Mouse (Mus musculus) forebrain, embryonic 11.5 days (tissue): Measurements from ENCODE around the gene Wnt3. TPM values are rescaled to one million over a fixed set of nuclear protein-coding genes. Genes with fewer than 3 reads are reported as not detected.
A peak's percentile ranks its signal among the peaks of the same experiment; 100 is the strongest.

Source experiments
- ATAC-seq: fragments of 200-750 bp; cut with Nextera tagmentation; replicated peaks from 2 replicates; pipeline ENCODE4 v1.8.0; 2017; ENCODE audit warnings: moderate TSS enrichment; ENCODE audit not compliant: low FRiP score
- DNase-seq: peaks from one replicate; pipeline ENCODE4 v3.0.0-alpha.2; 2017; ENCODE audit warnings: low spot score
- H3K27ac ChIP-seq: fragments of 300-500 bp; sonication (generic); 2 replicates; pipeline ENCODE4 v1.5.1; 2014; ENCODE audit warnings: low read depth, low read length
- H3K27me3 ChIP-seq: fragments of 300-500 bp; sonication (generic); 2 replicates; pipeline ENCODE4 v1.6.1; 2014; ENCODE audit warnings: mild to moderate bottlenecking, low read length, mixed read lengths; ENCODE audit not compliant: control insufficient read depth, insufficient read depth
- H3K36me3 ChIP-seq: fragments of 300-500 bp; sonication (generic); 2 replicates; pipeline ENCODE4 v1.6.1; 2014; ENCODE audit warnings: mild to moderate bottlenecking, low read length, moderate library complexity, mixed read lengths; ENCODE audit not compliant: control insufficient read depth, insufficient read depth
- H3K4me1 ChIP-seq: fragments of 300-500 bp; sonication (generic); replicated peaks from 2 replicates; pipeline ENCODE4 v1.6.1; 2014; ENCODE audit warnings: low read length, mixed read lengths; ENCODE audit not compliant: control insufficient read depth, insufficient read depth
- H3K4me2 ChIP-seq: fragments of 300-500 bp; sonication (generic); 2 replicates; pipeline ENCODE4 v1.6.1; 2014; ENCODE audit warnings: low read depth, mild to moderate bottlenecking, low read length, moderate library complexity, mixed read lengths; ENCODE audit not compliant: severe bottlenecking
- H3K4me3 ChIP-seq: fragments of 300-500 bp; sonication (generic); 2 replicates; pipeline ENCODE4 v1.5.1; 2014; ENCODE audit warnings: low read depth, low read length
- H3K9ac ChIP-seq: fragments of 300-500 bp; sonication (generic); 2 replicates; pipeline ENCODE4 v1.6.1; 2014; ENCODE audit warnings: low read length
- H3K9me3 ChIP-seq: fragments of 300-500 bp; sonication (generic); 2 replicates; pipeline ENCODE4 v1.6.1; 2016; ENCODE audit warnings: low read length, mixed read lengths; ENCODE audit not compliant: control insufficient read depth
- WGBS: fragments of 180-500 bp; shearing (Covaris S2); extraction: QIAGEN DNeasy Blood & Tissue Kit; methylation state at CpG from one replicate; pipeline ENCODE4 v1.1.7; 2014; 5-methylcytosine and 5-hydroxymethylcytosine counted together
- polyA plus RNA-seq: library from polyadenylated mRNA; unstranded; fragments of >200 nt; fragmentation: Nextera tagmentation; extraction: Ambion mirVana; gene quantifications from 2 replicates; pipeline ENCODE4 v1.2.1, GENCODE M21; 2014

The Wnt3 gene
- polyA plus RNA-seq, 1 experiment from 2014 or later = 5.7 TPM

DNA sequence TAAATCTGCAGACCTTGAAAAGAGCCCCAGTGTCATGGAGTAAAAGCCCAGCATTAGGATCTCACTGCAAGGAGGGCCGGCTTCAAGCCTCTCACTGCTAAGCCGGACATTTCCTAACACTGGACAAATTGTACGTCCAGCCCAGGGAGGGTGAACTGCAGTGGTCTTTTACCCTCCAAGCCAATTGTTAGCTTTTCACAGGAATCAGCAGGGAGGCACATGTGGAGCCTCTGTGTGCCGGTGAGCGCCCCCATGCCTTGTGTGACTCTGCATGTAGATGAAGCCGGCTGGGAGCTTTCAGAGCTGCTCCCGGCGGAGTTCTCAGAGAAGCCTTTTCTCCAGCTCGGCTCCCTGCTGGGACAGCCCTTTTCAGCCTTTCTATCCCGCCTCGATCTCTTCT is 66.9 kb downstream of the Wnt3 start:
- H3K4me2 ChIP-seq = peak overlapping the region; percentile 41
- peaks cover 17% of the 10 kb centered on the region for H3K4me1 ChIP-seq
- H3K9ac ChIP-seq = peak overlapping the region; percentile 7
- no peaks in the 10 kb centered on the region for H3K27me3 ChIP-seq
- peak; percentile 94 for ATAC-seq
- no peaks in the 10 kb centered on the region; the same call in 1 of the 2 replicates for H3K36me3 ChIP-seq
- H3K9me3 ChIP-seq = no peaks in the 10 kb centered on the region
- WGBS = under 1% methylated on average over 11 of the region's 11 CpGs
- peak overlapping the region; percentile 89 for H3K27ac ChIP-seq
- peak; percentile 91 for DNase-seq
- no peak overlapping the region for H3K4me3 ChIP-seq

DNA sequence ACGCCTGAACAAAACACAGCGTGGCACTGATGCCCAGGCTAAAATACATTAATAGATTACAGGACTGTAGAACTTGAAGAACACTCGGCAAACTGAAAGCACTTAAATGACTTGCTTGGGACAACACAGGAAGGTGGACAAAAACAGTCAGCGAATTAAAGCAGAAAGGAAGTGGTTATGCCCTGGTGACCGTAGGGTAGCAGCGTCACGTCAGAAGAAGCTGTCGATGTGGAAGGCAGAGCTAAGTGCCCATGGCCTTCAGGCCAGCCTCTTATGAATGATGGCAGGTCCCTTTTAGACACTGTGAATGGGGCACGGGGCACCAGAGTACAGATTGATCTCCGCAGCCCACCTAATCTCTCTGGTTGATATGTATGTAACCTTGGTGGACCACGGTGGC is 74.3 kb downstream of the Wnt3 start:
- no peak for DNase-seq
- ATAC-seq = no peak
- H3K27ac ChIP-seq = no peak overlapping the region

DNA sequence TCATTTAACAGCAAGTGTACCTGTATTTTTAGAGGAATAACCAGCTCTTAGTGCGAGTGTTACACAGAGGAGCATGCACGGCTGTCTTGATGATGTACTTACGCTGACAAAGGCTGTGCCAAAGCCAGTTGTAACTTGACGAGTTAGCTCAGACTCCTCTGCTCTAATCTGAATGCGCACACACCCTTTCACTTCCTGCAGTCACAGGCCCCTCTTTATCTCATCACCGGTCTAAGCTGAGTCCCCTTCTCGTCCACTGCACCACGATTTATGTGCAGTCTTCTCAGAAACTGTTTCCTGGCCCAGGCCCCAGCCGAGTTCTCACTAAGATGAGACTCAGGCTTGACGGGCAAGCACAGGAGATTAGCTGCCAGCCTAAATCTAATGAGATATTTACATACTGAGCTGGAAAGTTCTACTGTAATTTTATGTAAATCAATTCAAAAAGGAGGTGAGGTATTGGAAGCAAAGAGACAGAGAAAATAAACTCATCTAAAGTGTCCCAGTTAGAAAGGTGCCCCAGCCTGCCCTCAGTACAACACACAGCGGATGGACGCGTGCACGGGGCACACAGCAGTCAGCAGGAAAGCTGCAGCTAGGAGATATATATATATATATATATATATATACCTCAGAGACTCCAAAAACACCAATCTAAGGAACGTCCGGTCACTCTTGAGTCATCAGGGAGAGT is 78.8 kb downstream of the Wnt3 start:
- Histone ChIP-seq H3K27ac (peak overlapping the region; percentile 37; the same call in 1 of the 2 replicates), H3K4me1 (peaks cover 16% of the 10 kb centered on the region; the same call in 1 of the 2 replicates), H3K36me3 (no peaks in the 10 kb centered on the region), H3K9ac (no peak overlapping the region), H3K9me3 (no peaks in the 10 kb centered on the region), H3K4me2 (no peak overlapping the region), H3K4me3 (no peak overlapping the region), H3K27me3 (no peaks in the 10 kb centered on the region)
- 52% methylated on average over 16 of the region's 16 CpGs for WGBS
- no peak for ATAC-seq
- no peak for DNase-seq

More for the DNA sequence above, 74.3 kb downstream of the Wnt3 start:
- Histone ChIP-seq H3K36me3 (no peaks in the 10 kb centered on the region), H3K4me1 (peaks cover 8% of the 10 kb centered on the region; the same call in 1 of the 2 replicates), H3K4me3 (no peak overlapping the region), H3K4me2 (no peak overlapping the region), H3K27me3 (no peaks in the 10 kb centered on the region), H3K9ac (no peak overlapping the region), H3K9me3 (no peaks in the 10 kb centered on the region)
- 94% methylated on average over 11 of the region's 11 CpGs for WGBS

DNA sequence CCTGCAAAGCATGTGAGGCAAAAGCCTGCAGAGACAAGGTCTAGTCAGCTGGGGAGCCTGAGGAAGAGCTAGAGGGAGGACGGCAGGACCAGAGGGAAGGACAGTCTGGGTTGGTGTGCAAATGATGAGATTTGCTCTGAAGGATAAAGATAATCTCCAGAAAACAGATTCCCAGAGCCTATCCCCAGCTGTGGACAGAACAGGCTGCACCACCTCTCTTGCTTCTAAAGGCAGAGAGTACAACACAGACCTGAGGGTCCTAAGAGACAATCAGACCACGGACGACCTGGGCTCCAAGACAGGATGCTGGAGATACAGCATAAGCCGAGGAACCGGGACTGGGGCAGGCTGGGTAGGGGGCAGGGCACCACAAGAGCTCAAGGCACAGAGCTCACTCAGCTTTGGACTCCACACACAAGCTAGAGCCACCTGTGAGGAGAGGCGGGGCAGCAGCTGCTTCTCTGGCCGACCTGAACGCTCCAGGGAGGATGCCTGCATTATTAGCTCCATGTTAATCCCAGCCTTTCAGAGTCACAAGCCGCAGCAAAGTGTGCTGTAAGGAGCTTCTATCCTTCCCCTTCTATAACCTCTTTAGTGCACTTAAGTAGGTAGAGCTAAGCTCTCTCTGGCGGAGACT is 79.5 kb downstream of the Wnt3 start:
- no peaks in the 10 kb centered on the region for H3K36me3 ChIP-seq
- no peaks in the 10 kb centered on the region for H3K9me3 ChIP-seq
- H3K4me2 ChIP-seq = no peak overlapping the region
- H3K27ac ChIP-seq = peak overlapping the region; percentile 59; the same call in 1 of the 2 replicates
- no peaks in the 10 kb centered on the region for H3K27me3 ChIP-seq
- peaks cover 16% of the 10 kb centered on the region; the same call in 1 of the 2 replicates for H3K4me1 ChIP-seq
- peak; percentile 61; the same call in 1 of the 2 replicates for ATAC-seq
- no peak overlapping the region for H3K9ac ChIP-seq
- WGBS = 10% methylated on average over 10 of the region's 10 CpGs
- no peak overlapping the region for H3K4me3 ChIP-seq
- peak; percentile 59 for DNase-seq

DNA sequence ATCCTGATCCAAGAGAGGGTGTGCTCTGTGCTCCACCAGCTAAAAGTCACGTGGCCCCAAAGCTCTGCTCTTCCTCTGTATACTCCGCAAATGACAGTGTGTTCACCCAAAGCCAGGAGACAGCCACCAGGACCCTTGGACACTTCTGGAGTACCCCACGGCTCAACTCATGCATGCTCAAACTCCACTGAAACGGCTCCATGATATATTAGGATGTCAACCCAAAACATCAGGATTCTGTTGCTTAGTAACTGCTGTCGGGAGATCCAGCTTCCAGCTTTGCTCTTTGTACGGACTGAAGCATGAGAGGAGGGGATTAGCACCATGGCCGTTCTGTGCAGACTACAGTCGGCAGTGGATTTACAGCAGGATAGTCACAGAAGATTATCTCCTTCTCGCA is 80.3 kb downstream of the Wnt3 start:
- peak overlapping the region; percentile 6; the same call in 1 of the 2 replicates for H3K4me2 ChIP-seq
- WGBS = 15% methylated on average over 9 of the region's 9 CpGs
- H3K36me3 ChIP-seq = no peaks in the 10 kb centered on the region
- H3K4me1 ChIP-seq = peaks cover 16% of the 10 kb centered on the region; the same call in 1 of the 2 replicates
- DNase-seq (peak; percentile 52), ATAC-seq (peak; percentile 61; the same call in 1 of the 2 replicates)
- H3K4me3 ChIP-seq = no peak overlapping the region
- H3K27ac ChIP-seq = no peak overlapping the region
- H3K9me3 ChIP-seq = no peaks in the 10 kb centered on the region
- H3K27me3 ChIP-seq = no peaks in the 10 kb centered on the region
- no peak overlapping the region for H3K9ac ChIP-seq

DNA sequence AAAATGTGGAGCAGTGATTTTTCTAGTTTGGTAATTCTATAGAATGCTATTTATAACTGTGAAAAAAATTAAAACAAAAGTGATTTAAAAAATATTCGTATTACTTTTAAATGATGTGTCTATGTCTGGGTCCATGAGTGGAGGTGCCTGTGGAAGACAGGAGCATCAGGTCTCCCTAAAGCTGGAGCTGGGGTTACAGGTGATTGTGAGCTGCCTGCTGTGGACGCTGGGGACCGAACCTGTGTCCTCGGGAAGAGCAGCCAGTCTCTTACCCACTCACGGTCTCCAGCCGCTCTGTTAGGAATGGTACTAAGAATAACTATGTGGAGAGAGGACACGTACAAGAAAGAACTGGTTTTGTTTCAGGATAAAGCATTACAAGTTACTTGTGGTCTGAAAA is 82.7 kb downstream of the Wnt3 start:
- Histone ChIP-seq H3K27me3 (no peaks in the 10 kb centered on the region), H3K4me1 (peaks cover 16% of the 10 kb centered on the region; the same call in 1 of the 2 replicates), H3K4me2 (no peak overlapping the region), H3K9me3 (no peaks in the 10 kb centered on the region), H3K9ac (no peak overlapping the region), H3K36me3 (no peaks in the 10 kb centered on the region; the same call in 1 of the 2 replicates), H3K27ac (no peak overlapping the region), H3K4me3 (no peak overlapping the region)
- DNase-seq (no peak), ATAC-seq (no peak)
- 89% methylated on average over 7 of the region's 7 CpGs for WGBS

DNA sequence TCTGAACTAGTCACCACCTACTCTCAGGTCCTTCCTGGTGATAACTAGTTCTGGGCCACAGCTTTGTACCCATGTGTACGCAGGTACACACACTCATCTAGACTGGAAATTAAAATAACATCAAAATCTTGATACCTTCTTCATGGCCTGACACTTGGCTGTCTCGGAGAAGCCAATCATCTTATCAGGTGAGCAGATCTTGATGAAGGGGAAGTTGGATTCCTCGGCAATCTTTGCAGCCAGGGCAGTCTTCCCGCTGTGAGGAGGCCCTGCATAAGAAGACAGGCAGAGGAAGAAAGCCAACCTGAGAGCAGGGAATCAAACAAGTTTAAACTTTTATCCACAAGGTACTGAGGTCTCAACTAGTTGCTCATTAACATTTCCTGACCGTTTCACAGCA is 84.8 kb downstream of the Wnt3 start:
- H3K9ac ChIP-seq = no peak overlapping the region
- DNase-seq (no peak), ATAC-seq (no peak)
- no peak overlapping the region for H3K27ac ChIP-seq
- H3K27me3 ChIP-seq = no peaks in the 10 kb centered on the region
- no peaks in the 10 kb centered on the region; the same call in 1 of the 2 replicates for H3K36me3 ChIP-seq
- no peak overlapping the region for H3K4me3 ChIP-seq
- H3K4me2 ChIP-seq = no peak overlapping the region
- WGBS = 68% methylated on average over 5 of the region's 5 CpGs
- H3K9me3 ChIP-seq = no peaks in the 10 kb centered on the region
- peaks cover 7% of the 10 kb centered on the region; the same call in 1 of the 2 replicates for H3K4me1 ChIP-seq

DNA sequence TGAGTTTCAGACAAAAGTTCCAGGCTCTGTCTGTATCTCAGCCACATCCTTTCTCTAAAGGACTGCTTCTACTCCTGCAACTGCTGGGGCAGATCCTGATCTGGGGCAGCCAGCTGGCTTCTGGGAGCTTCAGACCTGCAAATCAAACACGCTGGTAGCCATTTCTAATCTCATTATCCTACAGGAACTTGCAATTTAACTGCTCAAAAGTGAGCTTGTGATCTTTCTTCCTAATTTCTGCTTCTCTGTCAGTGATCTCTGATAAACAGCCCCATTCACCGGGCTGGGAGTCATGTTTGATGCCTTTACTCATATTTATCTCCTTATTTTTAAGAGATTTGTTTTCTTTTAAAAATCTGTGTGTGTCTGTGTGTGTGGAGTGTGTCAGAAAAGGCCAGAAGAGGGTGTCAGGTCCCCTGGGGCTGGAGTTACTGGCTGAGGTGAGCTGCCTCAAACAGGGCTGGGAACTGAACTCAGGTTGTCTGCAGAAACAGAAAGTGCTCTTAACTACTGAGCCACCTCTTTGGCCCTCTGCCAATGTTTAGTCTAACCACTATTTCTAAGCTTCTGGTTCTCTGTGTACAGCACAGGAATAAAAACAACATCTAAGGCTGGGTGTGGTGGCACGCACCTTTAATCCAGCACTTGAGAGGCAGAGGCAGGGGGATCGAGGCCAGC is 86.1 kb downstream of the Wnt3 start:
- Histone ChIP-seq H3K9me3 (no peaks in the 10 kb centered on the region), H3K4me1 (no peaks in the 10 kb centered on the region), H3K4me3 (no peak overlapping the region), H3K27ac (0 out of 2 replicates have a peak overlapping the region, but pooled peaks have one; percentile 7), H3K4me2 (no peak overlapping the region), H3K36me3 (no peaks in the 10 kb centered on the region; the same call in 1 of the 2 replicates), H3K27me3 (no peaks in the 10 kb centered on the region), H3K9ac (no peak overlapping the region)
- WGBS = 67% methylated on average over 4 of the region's 4 CpGs
- ATAC-seq (no peak), DNase-seq (no peak)
